Mouse (Mus musculus): ENCODE results near the gene Btbd35f10.
"Not testable (repeated sequence)": the region's sequence is repeated elsewhere in the genome, so short reads cannot be mapped to it uniquely, and the experiment has no call there.

Btbd35f10 gene

GRCm38 (mm10) chrX:3752785-3753184, at the start of gene Btbd35f10:
Btbd35f10 (minus strand) TSS chrX:3752885.
- not testable (repeated sequence) for DNase-seq (ENCODE audit: low spot score in 2 of 2)
